Mouse (Mus musculus): ENCODE measurements around the gene Fam126a. TPM values are rescaled to one million over a fixed set of nuclear protein-coding genes. Genes with fewer than 3 reads are reported as not detected.

Fam126a gene
- total RNA-seq, 1 experiment from 2014 or later = 46.7 TPM

Other genes with a start within 250 kb of the Fam126a start
- gene Pus7, start 247.0 kb downstream of the Fam126a start, total RNA-seq (2017) = 5.1 to 7.7 TPM (median 6.8 TPM) in 3 replicates
- 25.0 to 36.2 TPM (median 28.0 TPM) in 3 replicates for gene Rint1, start 243.0 kb downstream of the Fam126a start, total RNA-seq (2017)
- 129 to 196 TPM (median 150 TPM) in 3 replicates for gene Tomm7, start 186.5 kb downstream of the Fam126a start, total RNA-seq (2017)
- gene Klhl7, start 69.9 kb upstream of the Fam126a start, total RNA-seq (2017) = 14.7 to 19.0 TPM (median 16.0 TPM) in 3 replicates
- gene Nupl2, start 134.3 kb upstream of the Fam126a start, total RNA-seq (2017) = 3.9 to 11.1 TPM (median 5.7 TPM) in 3 replicates

All from monocyte, adult 5-6 weeks (primary cell).